Mouse (Mus musculus) E14TG2a.4 (cell line): Measurements from ENCODE around the gene Stat4.

Experiments used
- CTCF ChIP-seq: conservative IDR thresholded peaks from 2 replicates; pipeline ENCODE4 v1.5.1; 2014; ENCODE audit warnings: low read length
- NANOG ChIP-seq: IDR thresholded peaks from 2 replicates; pipeline ENCODE4 v1.6.1; 2014; ENCODE audit warnings: borderline replicate concordance, low read length, mixed read lengths

DNA sequence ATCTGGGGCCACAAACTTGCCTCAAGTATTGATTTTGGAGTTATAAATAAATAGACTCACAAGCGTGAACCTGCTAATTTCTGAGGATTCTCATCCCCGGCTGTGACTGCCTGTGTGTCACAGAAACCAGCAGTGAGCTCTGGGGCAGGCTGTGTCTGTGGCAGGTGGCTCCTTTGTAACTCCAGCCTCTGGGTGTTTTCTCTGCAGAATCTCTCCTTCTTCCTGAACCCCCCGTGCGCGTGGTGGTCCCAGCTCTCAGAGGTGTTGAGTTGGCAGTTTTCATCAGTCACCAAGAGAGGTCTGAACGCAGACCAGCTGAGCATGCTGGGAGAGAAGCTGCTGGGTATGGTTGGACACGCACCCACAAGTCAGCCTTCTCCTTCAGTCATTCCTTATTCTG, 161.7 kb downstream of the Stat4 start:
- no peak for TF ChIP-seq CTCF
- TF ChIP-seq NANOG: no peak
